Mouse (Mus musculus): Measurements from ENCODE around the gene Tmem204. TPM values are rescaled to one million over a fixed set of nuclear protein-coding genes. Genes with fewer than 3 reads are reported as not detected.

Gene Tmem204
- polyA plus RNA-seq, 1 experiment from 2014 or later: 12.6 TPM

GRCm38 (mm10) chr17:25082081-25082847 lies 1.1 kb downstream of the Tmem204 start:
- Histone ChIP-seq H3K9ac (no peak overlapping the region), H3K27ac (0 out of 2 replicates have a peak overlapping the region, but pooled peaks have one; percentile 1), H3K4me1 (no peaks in the 10 kb centered on the region), H3K36me3 (replicated peaks) (no peaks in the 10 kb centered on the region), H3K27me3 (replicated peaks) (no peaks in the 10 kb centered on the region), H3K9me3 (no peaks in the 10 kb centered on the region), H3K4me2 (no peak overlapping the region), H3K4me3 (no peak overlapping the region)
- WGBS: 85% methylated on average over 14 of the region's 14 CpGs
- no peak for ATAC-seq (replicated peaks)

- Histone ChIP-seq H3K4me1 (no peaks in the 10 kb centered on the region), H3K36me3 (replicated peaks) (no peaks in the 10 kb centered on the region), H3K27ac (0 out of 2 replicates have a peak overlapping the region, but pooled peaks have one; percentile 29), H3K9ac (no peak overlapping the region), H3K27me3 (replicated peaks) (no peaks in the 10 kb centered on the region), H3K4me2 (no peak overlapping the region), H3K9me3 (no peaks in the 10 kb centered on the region), H3K4me3 (peak overlapping the region; percentile 19)
- no peak for ATAC-seq (replicated peaks)
- 79% methylated on average over 11 of the region's 11 CpGs for WGBS
Measured at GRCm38 (mm10) chr17:25080960-25081381, 2.4 kb downstream of the Tmem204 start.

GRCm38 (mm10) chr17:25080210-25080609 lies 3.2 kb downstream of the Tmem204 start:
- Histone ChIP-seq H3K4me3 (peak overlapping the region; percentile 19), H3K27me3 (replicated peaks) (no peaks in the 10 kb centered on the region), H3K9me3 (no peaks in the 10 kb centered on the region), H3K27ac (no peak overlapping the region), H3K4me1 (no peaks in the 10 kb centered on the region), H3K4me2 (no peak overlapping the region), H3K9ac (no peak overlapping the region), H3K36me3 (replicated peaks) (no peaks in the 10 kb centered on the region)
- no peak for ATAC-seq (replicated peaks)
- 87% methylated on average over 13 of the region's 13 CpGs for WGBS

- Histone ChIP-seq H3K9me3 (no peaks in the 10 kb centered on the region), H3K36me3 (replicated peaks) (no peaks in the 10 kb centered on the region), H3K4me3 (no peak overlapping the region), H3K27me3 (replicated peaks) (no peaks in the 10 kb centered on the region), H3K4me2 (no peak overlapping the region), H3K4me1 (no peaks in the 10 kb centered on the region), H3K27ac (0 out of 2 replicates have a peak overlapping the region, but pooled peaks have one; percentile 25), H3K9ac (no peak overlapping the region)
- WGBS: 68% methylated on average over 13 of the region's 13 CpGs
- ATAC-seq (replicated peaks): no peak
Measured at GRCm38 (mm10) chr17:25077771-25078372, 5.5 kb downstream of the Tmem204 start.

- no peak for ATAC-seq (replicated peaks)
- H3K27ac ChIP-seq: no peak overlapping the region
- H3K9ac ChIP-seq: no peak overlapping the region
- no peak overlapping the region for H3K4me3 ChIP-seq
- H3K9me3 ChIP-seq: no peaks in the 10 kb centered on the region
- 92% methylated on average over 4 of the region's 4 CpGs for WGBS
- no peak overlapping the region for H3K4me2 ChIP-seq
- H3K4me1 ChIP-seq: no peaks in the 10 kb centered on the region
- H3K36me3 ChIP-seq (replicated peaks): no peaks in the 10 kb centered on the region
- no peaks in the 10 kb centered on the region for H3K27me3 ChIP-seq (replicated peaks)
Measured at GRCm38 (mm10) chr17:25076906-25077305, 6.5 kb downstream of the Tmem204 start.

- WGBS: 83% methylated on average over 2 of the region's 2 CpGs
- H3K9me3 ChIP-seq: no peaks in the 10 kb centered on the region
- ATAC-seq (replicated peaks): no peak
- no peak overlapping the region for H3K27ac ChIP-seq
- no peaks in the 10 kb centered on the region for H3K4me1 ChIP-seq
- no peak overlapping the region for H3K4me3 ChIP-seq
- H3K9ac ChIP-seq: no peak overlapping the region
- H3K27me3 ChIP-seq (replicated peaks): no peaks in the 10 kb centered on the region
- no peaks in the 10 kb centered on the region for H3K36me3 ChIP-seq (replicated peaks)
- H3K4me2 ChIP-seq: no peak overlapping the region
Measured at GRCm38 (mm10) chr17:25068690-25069089, 14.7 kb downstream of the Tmem204 start.

GRCm38 (mm10) chr17:25067442-25067851 lies 15.9 kb downstream of the Tmem204 start:
- Histone ChIP-seq H3K36me3 (replicated peaks) (no peaks in the 10 kb centered on the region), H3K9ac (no peak overlapping the region)
- ATAC-seq (replicated peaks): no peak

GRCm38 (mm10) chr17:25066595-25066994 lies 16.8 kb downstream of the Tmem204 start:
- H3K9me3 ChIP-seq: no peaks in the 10 kb centered on the region
- H3K27me3 ChIP-seq (replicated peaks): no peaks in the 10 kb centered on the region
- ATAC-seq (replicated peaks): no peak
- no peaks in the 10 kb centered on the region for H3K4me1 ChIP-seq
- H3K4me2 ChIP-seq: no peak overlapping the region
- WGBS: 94% methylated on average over 7 of the region's 7 CpGs
- H3K9ac ChIP-seq: no peak overlapping the region
- H3K36me3 ChIP-seq (replicated peaks): no peaks in the 10 kb centered on the region
- H3K27ac ChIP-seq: no peak overlapping the region
- no peak overlapping the region for H3K4me3 ChIP-seq

More at GRCm38 (mm10) chr17:25067442-25067851, 15.9 kb downstream of the Tmem204 start:
- Histone ChIP-seq H3K9me3 (no peaks in the 10 kb centered on the region), H3K27me3 (replicated peaks) (no peaks in the 10 kb centered on the region), H3K27ac (no peak overlapping the region), H3K4me1 (no peaks in the 10 kb centered on the region), H3K4me3 (no peak overlapping the region), H3K4me2 (no peak overlapping the region)
- WGBS: 83% methylated on average over 8 of the region's 8 CpGs

GRCm38 (mm10) chr17:25065189-25065588 lies 18.2 kb downstream of the Tmem204 start:
- WGBS: 90% methylated on average over 3 of the region's 3 CpGs

GRCm38 (mm10) chr17:25064351-25064750 lies 19.0 kb downstream of the Tmem204 start:
- Histone ChIP-seq H3K9me3 (no peaks in the 10 kb centered on the region), H3K9ac (no peak overlapping the region), H3K27ac (no peak overlapping the region), H3K4me2 (no peak overlapping the region), H3K36me3 (replicated peaks) (no peaks in the 10 kb centered on the region), H3K27me3 (replicated peaks) (no peaks in the 10 kb centered on the region), H3K4me3 (no peak overlapping the region), H3K4me1 (no peaks in the 10 kb centered on the region)
- no peak for ATAC-seq (replicated peaks)
- 80% methylated on average over 9 of the region's 9 CpGs for WGBS

More at GRCm38 (mm10) chr17:25065189-25065588, 18.2 kb downstream of the Tmem204 start:
- ATAC-seq (replicated peaks): no peak
- no peaks in the 10 kb centered on the region for H3K36me3 ChIP-seq (replicated peaks)
- H3K9me3 ChIP-seq: no peaks in the 10 kb centered on the region
- no peaks in the 10 kb centered on the region for H3K4me1 ChIP-seq
- H3K4me2 ChIP-seq: no peak overlapping the region
- no peaks in the 10 kb centered on the region for H3K27me3 ChIP-seq (replicated peaks)
- H3K9ac ChIP-seq: no peak overlapping the region
- H3K27ac ChIP-seq: no peak overlapping the region
- no peak overlapping the region for H3K4me3 ChIP-seq

- H3K27ac ChIP-seq: no peak overlapping the region
- no peak overlapping the region for H3K4me3 ChIP-seq
- no peak for ATAC-seq (replicated peaks)
- no peaks in the 10 kb centered on the region for H3K27me3 ChIP-seq (replicated peaks)
- WGBS: 86% methylated on average over 12 of the region's 12 CpGs
- no peaks in the 10 kb centered on the region for H3K9me3 ChIP-seq
- no peak overlapping the region for H3K9ac ChIP-seq
- H3K4me1 ChIP-seq: no peaks in the 10 kb centered on the region
- no peaks in the 10 kb centered on the region for H3K36me3 ChIP-seq (replicated peaks)
- no peak overlapping the region for H3K4me2 ChIP-seq
Measured at GRCm38 (mm10) chr17:25063872-25064271, 19.5 kb downstream of the Tmem204 start.

- H3K9me3 ChIP-seq: no peaks in the 10 kb centered on the region
- H3K36me3 ChIP-seq (replicated peaks): no peaks in the 10 kb centered on the region
- no peak overlapping the region for H3K4me3 ChIP-seq
- H3K4me2 ChIP-seq: no peak overlapping the region
- H3K27me3 ChIP-seq (replicated peaks): no peaks in the 10 kb centered on the region
- no peak overlapping the region for H3K9ac ChIP-seq
- ATAC-seq (replicated peaks): no peak
- no peaks in the 10 kb centered on the region for H3K4me1 ChIP-seq
- WGBS: 74% methylated on average over 4 of the region's 4 CpGs
- no peak overlapping the region for H3K27ac ChIP-seq
Measured at GRCm38 (mm10) chr17:25063261-25063660, 20.1 kb downstream of the Tmem204 start.
